Mouse (Mus musculus) heart, postnatal 4 days (tissue): ENCODE measurements at regions not wholly inside any gene's neighbourhood (a gene's known extent, or its start where the extent isn't known, plus 50 kb on each side); places are given as distances from the start of the nearest gene placed in this dataset.

ENCODE experiments used
- DNase-seq: peaks from one replicate; pipeline ENCODE4 v3.0.0; 2021

DNA sequence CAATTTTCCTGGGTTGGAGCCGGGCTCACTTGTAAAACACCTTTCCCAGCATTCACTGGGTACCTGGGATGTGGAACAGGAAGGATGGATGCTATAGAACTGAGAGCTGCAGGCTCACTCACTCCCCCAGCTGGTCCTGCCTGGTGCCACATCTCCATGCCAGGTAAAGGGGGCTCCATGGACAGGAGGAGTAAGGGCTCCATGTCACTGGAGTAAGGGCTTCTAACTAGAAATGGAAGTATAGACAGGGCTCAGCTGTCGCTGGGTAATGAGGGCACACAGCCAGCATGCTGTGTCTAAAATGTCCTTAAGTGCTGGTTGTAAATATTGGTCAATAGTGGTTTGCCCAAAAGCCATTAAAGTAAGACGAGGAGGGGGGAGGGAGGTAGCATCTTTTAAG is 99.4 kb upstream of the Gpr12 start:
- DNase-seq = no peak

DNA sequence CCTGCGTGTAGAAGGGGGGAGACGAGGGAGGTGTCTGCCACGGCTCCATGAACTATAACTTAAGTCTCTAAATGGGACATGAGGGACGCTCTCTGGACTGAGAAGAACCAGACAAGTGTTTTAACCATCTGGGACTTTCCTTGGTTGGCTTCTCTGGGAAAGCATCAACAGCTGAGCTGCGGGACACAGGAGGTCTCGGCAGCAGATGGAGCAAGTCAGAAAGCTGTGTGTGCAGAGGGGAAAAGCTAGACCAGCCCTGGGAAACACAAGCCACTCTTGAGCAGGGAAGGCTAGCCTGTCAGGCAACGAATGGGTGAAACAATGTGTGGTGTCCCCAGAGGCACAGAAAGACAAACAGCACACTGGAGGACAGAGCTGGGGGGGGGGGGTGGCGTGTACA is 98.5 kb upstream of the Gpr12 start:
- no peak for DNase-seq

DNA sequence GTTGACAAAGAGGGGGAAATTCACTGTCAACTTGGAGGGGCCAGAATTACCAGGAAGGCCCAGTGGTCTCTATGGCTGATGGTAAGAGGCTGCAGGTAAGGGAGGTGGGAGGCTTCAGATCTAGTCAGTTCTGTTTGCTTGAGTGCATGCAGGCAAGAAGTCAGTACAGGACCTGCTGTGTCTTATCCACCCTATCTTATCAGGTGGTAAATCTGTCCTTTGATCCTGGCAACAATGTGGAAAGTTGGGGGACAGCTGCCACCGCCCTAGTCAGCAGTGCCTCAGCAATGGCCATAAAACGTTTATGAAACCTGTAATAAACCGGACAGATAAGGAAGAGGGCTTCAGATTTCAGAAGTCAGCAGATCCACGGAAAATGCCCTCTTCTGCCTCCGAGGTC is 97.9 kb upstream of the Gpr12 start:
- no peak for DNase-seq

DNA sequence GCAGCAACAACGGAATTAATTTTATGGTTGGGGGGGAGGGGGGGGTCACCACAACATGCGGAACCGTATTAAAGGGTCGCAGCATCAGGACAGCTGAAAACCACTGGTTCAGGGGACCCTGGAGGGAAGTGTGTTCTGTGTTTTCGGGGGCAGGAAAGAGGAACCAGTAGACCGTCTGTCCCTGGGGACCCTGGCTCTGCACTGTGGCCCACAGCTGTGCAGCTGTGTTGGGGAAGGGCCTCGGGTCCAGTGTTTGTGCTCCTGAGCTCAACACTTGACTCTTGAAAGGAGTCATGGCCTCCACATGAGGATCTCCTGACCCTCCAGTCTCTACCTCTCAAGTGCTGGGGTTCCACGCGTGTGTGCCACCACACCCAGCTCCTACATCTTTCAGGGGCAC is 96.5 kb upstream of the Gpr12 start:
- peak; percentile 33 for DNase-seq

DNA sequence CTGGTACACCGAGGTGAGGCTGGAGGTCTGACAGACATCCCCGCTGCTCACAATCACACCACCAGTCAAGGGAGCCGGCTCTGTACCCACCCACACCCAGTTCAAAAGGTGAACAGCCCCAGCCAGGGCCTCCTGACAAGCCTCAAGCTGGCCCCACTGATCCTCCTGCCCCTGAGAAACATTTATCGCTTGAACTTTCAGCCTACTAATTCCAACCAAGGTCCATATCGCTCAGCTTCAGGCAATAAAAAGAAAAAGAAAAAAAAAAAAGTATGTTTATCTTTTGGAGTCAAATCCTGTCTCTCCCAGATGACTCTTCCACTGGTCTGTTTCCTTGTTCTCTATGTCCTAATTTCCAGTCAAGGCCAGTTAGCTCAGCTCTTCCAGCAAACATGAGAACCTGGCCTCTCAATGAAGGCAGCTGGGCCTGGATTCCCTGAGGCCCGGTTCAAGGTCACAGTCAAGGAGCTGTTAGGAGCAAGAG is 94.2 kb upstream of the Gpr12 start:
- no peak for DNase-seq

DNA sequence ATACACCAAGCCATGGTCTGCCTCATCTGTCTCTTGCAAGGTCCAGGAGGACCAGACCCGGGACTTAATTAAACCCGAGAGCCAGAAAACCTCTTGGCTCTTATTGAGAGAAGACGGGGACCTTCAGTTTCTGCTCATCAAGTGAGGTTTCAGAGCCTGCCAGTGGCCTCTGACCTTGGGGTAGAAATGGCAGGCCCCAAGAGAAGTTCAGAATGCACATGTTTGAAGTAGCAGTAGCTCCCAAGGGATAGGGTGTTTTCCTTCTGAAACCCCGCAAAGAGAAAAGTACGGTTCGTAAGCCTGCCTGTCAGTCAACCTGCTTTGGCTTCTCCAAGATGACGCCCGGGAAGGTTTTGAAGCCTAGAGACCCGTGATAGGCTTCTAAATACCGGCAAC is 93.7 kb upstream of the Gpr12 start:
- no peak for DNase-seq

DNA sequence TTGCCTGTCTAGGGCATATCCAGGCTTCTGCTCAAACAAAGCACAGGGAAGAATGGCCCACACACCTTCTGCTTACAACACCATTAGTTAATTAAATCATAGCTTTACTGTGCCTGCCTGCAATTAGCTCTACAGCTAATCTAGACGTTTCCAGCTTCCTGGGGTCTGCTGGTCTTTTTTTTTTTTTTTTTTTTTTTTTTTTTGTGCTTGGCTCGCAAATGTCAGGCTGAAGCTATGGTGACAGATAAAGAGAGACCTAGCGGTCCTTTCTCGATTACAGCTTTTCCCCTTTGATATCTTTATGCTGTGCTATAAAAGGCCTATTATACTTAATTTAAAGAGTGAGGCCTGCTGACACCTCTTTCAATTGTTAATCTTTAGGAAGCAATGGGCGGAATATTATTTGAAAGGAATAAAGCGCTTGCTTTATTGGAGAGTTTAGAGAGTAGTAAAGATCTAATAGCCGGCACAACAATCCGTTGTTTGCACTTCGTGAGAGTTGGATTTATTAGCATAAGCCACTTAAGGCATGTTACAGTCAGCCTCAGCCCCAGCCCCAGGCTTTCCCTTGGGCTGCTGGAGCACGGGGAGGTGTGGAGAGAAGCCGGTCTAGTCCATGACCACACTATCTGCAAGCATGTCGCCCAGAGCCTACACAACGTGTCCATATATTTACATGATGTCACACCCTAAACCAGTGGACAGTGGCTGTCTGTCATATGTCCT is 93.2 kb upstream of the Gpr12 start:
- DNase-seq = no peak

DNA sequence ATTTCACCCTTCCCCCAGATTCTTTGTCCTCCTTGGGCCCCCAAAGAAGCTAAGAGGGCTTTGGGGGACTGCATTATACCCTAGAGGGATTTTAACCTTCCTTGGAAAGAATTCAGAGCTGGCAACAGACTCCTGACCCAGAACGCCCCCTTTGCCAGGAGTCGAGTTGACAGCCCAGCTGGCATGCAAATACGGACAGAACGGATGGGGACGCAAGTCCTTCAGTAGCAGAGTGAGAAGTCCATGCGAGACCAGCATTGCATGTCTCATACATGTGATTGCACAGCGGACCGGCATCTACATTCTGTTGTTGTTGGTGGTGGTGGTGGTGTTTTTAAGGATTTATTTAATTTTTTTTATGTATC is 92.1 kb upstream of the Gpr12 start:
- no peak for DNase-seq

DNA sequence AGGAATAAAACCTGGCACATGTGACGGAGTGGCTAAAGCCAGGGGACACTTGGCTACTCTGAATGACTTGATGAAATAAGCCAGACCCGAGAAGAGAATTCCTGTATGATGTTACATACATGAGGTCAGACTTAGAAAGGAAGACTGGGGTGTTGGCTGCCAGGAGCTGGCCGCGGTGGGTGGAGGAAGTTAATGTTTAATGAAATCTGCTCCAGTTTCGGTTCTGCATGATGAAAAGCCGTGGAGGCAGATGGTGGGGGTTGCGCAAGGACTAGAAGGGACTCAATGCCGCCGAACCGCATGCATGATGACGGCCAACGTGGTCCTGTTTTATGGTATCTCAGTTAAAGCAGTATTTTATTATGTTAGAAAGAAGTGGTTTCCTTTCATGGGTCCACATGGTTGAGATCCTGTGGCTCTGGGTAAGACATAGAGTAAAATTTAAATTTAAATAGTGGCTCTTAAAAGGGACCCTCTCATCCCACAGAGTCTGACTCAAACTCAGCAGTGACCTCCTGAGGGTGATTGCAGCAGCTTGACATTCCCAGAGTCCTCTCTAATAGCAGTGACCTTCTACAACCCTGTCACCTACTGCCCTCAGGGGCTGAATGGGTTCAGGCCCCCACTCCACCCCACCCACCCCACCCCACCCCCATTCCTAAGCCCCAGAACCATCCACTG is 91.6 kb upstream of the Gpr12 start:
- peak; percentile 65 for DNase-seq

DNA sequence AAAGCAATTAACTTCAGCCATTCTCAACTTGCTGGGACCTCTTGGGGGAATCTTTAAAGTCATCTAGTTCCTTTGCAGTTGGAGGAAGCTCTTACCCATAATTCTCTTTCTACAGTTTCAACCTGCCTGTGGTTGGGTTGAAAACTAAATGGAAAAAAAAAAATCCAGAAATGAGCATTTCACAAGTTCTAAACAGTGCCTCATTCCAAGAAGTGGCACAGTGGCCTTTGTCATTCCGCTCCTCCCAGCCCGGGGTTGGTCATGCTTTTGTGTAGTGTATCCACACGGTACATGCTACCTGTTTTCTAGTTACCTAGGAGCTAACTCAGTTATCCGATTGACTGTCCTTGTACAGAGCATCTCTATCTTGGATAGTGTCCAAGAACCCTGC is 90.8 kb upstream of the Gpr12 start:
- no peak for DNase-seq

DNA sequence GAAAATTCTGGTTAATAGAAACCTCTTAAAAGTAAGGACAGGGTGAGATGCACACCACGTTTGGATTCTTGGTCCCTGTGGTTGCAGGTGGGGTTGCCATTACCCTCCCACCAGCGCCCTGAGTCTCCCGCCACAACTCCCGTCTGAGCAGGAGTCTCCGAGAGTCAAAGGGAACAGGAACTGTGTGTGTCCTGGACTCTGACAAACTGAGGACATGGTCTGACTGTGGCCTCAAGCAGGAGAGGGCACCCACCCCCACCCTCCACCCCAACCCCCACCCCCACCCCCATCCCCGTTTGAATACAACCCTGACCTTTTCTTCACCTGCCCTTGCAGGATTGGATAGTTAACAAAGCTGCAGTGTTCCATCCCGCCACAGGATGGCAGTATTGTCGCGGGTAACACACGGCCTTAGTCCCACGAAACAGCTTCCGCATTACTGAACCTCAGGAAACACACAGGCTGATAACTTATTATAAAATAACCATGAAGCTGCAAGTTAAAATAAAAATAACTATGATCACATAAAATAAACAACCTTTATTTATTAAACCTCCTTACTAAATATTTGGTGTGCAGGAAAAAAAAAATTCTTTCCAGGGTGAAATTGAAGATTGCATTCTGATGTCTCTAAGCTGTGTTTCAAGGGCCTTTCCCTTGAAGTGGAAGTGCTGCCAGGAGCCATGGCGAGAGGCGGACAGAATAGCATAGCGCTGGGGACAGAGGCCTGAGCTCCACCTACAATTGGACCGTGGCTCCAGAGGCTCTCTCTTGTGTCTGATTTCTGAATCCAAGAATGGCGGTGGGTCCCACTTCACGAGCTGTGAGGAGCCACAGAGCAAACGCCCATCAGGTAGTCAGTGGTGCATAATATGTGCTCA is 90.2 kb upstream of the Gpr12 start:
- peak; percentile 80 for DNase-seq

DNA sequence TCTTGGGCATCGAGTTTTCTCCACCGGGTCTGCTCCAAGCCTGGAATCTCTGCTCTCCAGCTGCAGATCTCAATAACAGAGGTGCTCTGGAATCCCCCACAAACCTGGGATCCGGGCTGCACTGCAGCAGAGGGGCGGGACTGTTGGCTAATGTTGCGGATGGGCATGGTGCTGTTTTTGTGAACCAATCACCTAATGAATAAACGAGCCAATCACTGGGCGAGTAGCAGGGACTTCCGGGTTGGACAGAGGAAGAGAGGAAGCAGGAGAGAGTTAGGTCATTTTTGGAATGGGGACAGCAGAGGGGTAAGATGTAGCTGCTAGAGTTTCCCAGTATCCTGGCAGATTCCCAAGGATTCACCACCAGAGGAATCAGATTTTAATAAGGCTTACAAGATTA is 76.7 kb upstream of the Gpr12 start:
- no peak for DNase-seq

DNA sequence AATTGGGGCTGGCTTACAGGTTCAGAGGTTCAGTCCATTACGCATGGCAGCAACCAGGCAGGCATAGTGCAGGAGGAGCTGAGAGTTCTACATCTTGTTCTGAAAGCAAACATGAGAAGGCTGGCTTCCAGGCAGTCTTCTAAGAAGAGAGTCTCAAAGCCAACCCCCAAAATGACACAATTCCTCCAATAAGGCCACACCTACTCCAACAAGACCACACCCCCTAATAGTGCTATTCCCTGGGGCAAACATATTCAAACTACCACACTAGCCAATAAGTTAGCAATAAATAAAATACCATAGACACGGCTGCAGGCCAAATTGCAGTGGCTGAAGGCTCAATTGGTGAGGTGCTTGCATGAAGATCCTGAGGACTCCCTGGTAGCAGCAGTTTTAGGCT is 72.2 kb upstream of the Gpr12 start:
- no peak for DNase-seq

DNA sequence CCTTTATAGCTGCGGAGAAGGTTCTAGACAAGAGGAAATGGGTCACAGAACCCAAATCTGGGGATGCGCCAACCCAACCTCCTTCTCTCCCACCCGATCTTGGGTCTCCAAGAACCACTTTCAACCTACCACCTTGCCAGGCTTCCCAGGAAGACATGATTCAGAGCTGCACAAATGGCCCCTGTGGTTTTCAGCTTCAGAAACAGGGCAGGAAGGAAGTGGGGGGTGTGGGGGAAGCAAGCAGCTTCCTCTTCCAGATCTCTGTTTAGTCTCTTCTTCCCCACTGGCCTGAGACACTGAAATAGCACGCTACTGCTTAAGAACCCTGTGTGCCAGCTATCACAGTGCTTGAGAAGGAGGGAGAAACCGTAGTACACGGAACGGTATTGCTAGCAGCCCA is 70.4 kb upstream of the Gpr12 start:
- no peak for DNase-seq

DNA sequence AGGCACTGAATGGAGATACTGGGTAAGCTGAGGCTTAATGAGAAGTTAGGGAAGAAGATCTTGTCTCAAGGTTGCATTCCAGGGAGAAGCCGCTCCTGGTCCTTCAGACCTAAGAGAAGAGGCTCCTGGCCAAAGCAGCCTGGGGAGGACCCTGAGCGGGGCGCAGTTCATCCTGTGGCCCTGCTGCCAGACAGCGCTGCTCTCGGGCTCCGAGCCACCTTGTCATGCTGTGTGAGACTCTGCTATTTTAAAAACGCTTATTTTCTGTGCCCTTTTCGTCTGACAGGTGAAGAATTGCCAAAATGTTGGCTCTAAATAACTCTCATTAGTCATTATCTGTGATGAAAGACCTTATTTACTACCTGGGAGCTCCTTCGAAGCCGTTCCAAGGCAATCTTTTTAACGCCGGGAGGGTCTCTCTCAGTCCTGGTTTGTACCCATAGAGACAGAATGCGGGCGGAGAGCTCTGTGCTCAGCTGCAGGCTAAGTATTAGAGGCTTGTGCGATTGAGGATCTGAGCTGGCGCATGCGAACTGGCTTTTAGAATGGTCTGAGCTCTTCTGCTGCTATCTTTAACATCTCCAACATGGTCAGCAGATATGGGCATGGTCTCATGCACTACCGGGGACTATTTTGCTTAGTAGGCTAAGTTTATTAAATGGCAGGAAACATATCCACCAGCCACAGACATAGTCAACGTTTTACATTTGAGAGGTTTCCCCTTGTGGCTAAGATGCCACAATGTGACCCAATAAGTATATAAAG is 68.8 kb upstream of the Gpr12 start:
- no peak for DNase-seq

DNA sequence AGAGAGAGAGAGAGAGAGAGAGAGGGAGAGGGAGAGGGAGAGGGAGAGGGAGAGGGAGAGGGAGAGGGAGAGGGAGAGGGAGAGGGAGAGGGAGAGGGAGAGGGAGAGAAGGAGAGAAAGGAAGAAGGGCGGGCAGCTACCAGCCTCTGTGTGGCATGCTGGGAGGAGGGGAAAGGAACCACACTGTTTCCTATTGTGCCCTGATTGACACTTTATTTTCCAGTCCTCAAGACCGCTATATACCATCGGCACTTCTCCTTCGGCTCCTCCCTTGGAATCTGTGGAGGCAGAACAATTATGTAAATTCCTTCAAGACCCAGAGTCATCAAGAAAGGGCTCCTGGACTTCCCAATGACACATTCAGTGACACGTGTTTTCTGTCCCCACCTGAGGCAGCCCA is 67.8 kb upstream of the Gpr12 start:
- no peak for DNase-seq

DNA sequence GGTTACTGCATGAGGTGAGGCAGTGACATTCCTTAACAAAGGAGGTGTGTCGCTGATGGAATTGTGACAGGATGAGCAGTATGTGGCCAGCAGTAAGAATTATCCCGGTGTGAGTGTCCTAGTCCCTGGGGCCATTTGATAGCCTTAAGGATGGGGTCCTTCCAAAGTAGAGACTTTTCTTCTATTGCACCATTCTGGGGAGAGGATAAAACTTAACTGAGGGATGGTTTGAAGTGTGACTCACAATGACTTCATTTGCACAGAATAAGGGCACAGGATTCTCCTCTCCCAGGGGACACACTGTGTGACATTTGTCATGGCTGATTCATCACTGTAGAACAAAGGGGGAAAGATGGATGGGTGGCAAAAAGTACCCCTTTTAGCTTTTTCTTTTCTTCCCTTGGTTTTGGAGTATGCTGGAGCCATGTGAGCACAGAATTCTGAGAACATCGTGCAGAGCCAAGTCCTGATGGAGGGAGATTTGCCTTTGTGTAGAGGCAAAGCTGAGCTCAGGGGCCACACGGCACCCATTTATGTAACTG is 63.6 kb upstream of the Gpr12 start:
- DNase-seq = no peak

DNA sequence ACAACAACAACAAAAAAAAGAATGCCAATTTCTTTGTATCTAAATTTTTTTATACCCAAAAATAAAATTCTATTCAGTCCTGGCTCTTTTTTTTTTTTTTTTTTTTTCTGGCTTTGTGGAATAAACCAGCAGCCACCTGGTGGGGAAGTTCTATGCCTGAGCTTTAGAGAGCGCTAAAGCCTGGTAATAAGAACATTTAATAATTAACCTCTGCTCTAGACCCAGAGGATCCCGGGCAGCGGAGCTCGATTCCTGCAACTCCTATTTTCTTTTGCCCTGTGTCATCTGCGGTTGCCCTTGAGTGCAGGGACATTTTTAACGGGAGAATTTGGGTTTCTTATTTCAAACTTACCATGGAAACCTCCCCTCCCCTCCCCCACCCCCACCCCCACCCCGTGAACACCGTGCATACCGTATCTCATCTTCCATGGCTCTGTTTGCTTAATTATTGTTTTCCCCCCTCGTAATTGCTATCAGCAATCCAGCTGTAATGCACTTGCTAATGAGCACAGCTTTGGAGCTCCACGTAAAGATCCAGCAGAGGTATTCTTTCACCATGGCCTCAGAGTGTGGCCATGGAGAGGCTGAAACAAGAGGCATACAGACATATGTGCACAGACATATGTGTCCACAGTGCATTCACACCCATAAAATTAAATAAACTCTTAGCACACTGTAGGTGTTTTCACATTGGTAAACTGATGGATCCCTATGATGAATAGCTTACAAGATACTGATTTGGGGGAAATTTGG is 62.8 kb upstream of the Gpr12 start:
- DNase-seq = no peak

DNA sequence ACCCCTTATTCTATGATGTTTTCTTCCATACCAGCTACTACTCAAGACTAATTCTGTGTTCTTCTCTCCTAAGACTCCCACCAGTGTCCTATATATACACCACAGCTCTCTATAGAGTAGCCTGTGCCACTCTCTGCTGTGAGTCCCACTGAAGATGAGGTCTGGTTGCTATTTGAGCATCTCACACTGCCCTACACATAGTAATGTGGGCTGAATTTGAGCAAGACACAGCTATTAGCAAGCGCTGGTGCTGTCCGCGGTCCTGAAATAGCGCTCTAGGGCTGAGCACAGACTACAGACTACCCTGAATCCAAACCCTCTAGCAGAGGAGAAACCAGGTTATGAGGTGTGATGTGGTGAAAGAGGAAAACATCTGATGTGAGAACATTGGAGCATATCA is 59.5 kb upstream of the Gpr12 start:
- peak; percentile 82 for DNase-seq

DNA sequence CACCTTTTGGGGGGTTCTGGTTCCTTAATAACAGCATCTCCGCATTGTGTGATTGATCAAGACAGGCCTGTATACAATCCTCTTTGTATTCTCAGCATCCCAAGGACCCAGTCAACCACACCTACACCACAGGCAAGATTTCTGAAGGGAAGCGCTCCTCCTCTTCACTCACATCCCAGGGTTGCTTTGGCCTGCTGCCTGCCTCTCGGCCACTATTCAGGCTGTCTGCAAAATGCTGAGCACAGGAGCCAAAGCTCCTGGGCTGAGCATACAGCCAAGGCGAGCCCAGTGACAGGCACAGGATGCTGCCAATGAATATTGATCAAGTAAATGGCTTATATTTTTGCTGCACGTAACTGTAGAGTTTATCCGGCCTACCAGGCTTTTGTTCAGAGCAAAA is 56.9 kb upstream of the Gpr12 start:
- no peak for DNase-seq

DNA sequence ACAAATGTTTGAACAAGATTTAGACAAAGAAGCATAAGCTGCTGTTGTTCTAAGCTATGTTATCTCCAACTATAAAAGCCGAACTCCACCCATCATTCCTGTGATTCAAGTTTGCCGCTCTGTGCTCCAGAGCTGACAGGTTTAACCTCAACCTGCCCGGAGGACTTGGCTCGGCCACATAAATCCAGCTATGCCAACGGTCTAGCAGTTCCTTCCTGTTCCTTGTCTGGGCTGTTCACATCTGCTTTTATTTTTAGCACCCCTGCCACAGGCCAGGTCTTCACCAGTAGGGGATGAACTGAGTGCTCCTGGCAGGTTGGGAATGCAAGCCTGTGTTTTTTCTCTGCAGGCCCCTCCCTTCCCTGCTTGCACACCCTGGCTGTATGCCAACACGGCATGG is 51.8 kb upstream of the Gpr12 start:
- no peak for DNase-seq
